In genomic region chr8:60492471-60492870, GRCm38 (mm10) we compare ENCODE assay signal across 19 mouse cellular contexts. TPM values are rescaled to one million over a fixed set of nuclear protein-coding genes. Genes with fewer than 3 reads are reported as not detected.
DNase-seq lines count a peak whose midpoint lies in the region; ATAC-seq and TF ChIP-seq lines count a peak whose summit lies in the region.
"Had no signal": no experiment of that assay in that cellular context is flagged by ENCODE, and none has a peak within 500 bp of the region (broad histone marks: within the 10 kb centered on the region; RNA-seq: fewer than 3 reads in every experiment).

No protein-coding gene starts in this region.

- no peak for TF ChIP-seq CTCF in lung, postnatal 0 days (IDR thresholded peaks at IDR 0.05)

- H3K4me1 ChIP-seq in heart, embryonic 13.5 days = peaks cover 5% of the 10 kb centered on the region
- H3K4me1 ChIP-seq in heart, embryonic 12.5 days (replicated peaks) = 0 out of 2 replicates have a peak, but pooled peaks cover 4% of the 10 kb centered on the region
- no peaks in the 10 kb centered on the region for H3K4me1 ChIP-seq in lung, postnatal 0 days (ENCODE audit: insufficient read depth, low read depth, low read length)
- no peaks in the 10 kb centered on the region for H3K4me1 ChIP-seq in midbrain, embryonic 13.5 days (replicated peaks)
- no peaks in the 10 kb centered on the region for H3K4me1 ChIP-seq in midbrain, embryonic 14.5 days (ENCODE audit: control insufficient read depth, insufficient read depth, low read length)
- H3K4me1 ChIP-seq: hindbrain, embryonic 10.5 days; limb, embryonic 13.5 days had no signal

- TF ChIP-seq EP300 in lung, postnatal 0 days (IDR thresholded peaks at IDR 0.05) = no peak

- H3K27me3 ChIP-seq in heart, embryonic 13.5 days (replicated peaks) = no peaks in the 10 kb centered on the region
- no peaks in the 10 kb centered on the region for H3K27me3 ChIP-seq in heart, embryonic 12.5 days (replicated peaks)
- H3K27me3 ChIP-seq in lung, postnatal 0 days (replicated peaks; ENCODE audit: insufficient read depth, low read length) = no peaks in the 10 kb centered on the region
- H3K27me3 ChIP-seq in midbrain, embryonic 13.5 days = no peaks in the 10 kb centered on the region
- no peaks in the 10 kb centered on the region for H3K27me3 ChIP-seq in midbrain, embryonic 14.5 days (ENCODE audit: control insufficient read depth, insufficient read depth, low read length)
- H3K27me3 ChIP-seq: limb, embryonic 13.5 days had no signal

- no peaks in the 10 kb centered on the region for H3K9me3 ChIP-seq in heart, embryonic 13.5 days
- no peaks in the 10 kb centered on the region for H3K9me3 ChIP-seq in heart, embryonic 12.5 days (replicated peaks)
- no peaks in the 10 kb centered on the region for H3K9me3 ChIP-seq in lung, postnatal 0 days (ENCODE audit: low read length)
- no peaks in the 10 kb centered on the region for H3K9me3 ChIP-seq in midbrain, embryonic 13.5 days
- H3K9me3 ChIP-seq in midbrain, embryonic 14.5 days (ENCODE audit: control insufficient read depth, low read length) = no peaks in the 10 kb centered on the region
- H3K9me3 ChIP-seq: hindbrain, embryonic 10.5 days; limb, embryonic 13.5 days had no signal

- no peak overlapping the region for H3K4me3 ChIP-seq in heart, embryonic 13.5 days
- no peak overlapping the region for H3K4me3 ChIP-seq in heart, embryonic 12.5 days
- no peak overlapping the region for H3K4me3 ChIP-seq in lung, postnatal 0 days (ENCODE audit: low read depth, low read length)
- H3K4me3 ChIP-seq in midbrain, embryonic 13.5 days (replicated peaks) = no peak overlapping the region
- no peak overlapping the region for H3K4me3 ChIP-seq in midbrain, embryonic 14.5 days (replicated peaks; ENCODE audit: low read depth, low read length)
- H3K4me3 ChIP-seq: hindbrain, embryonic 10.5 days; limb, embryonic 13.5 days had no signal

- H3K36me3 ChIP-seq in heart, embryonic 13.5 days = no peaks in the 10 kb centered on the region
- no peaks in the 10 kb centered on the region for H3K36me3 ChIP-seq in heart, embryonic 12.5 days
- H3K36me3 ChIP-seq in lung, postnatal 0 days (ENCODE audit: insufficient read depth, low read length) = no peaks in the 10 kb centered on the region
- no peaks in the 10 kb centered on the region for H3K36me3 ChIP-seq in midbrain, embryonic 13.5 days
- H3K36me3 ChIP-seq in midbrain, embryonic 14.5 days (ENCODE audit: control insufficient read depth, insufficient read depth, low read length) = no peaks in the 10 kb centered on the region
- H3K36me3 ChIP-seq: hindbrain, embryonic 10.5 days; limb, embryonic 13.5 days had no signal

- no peak for ATAC-seq in heart, embryonic 13.5 days (ENCODE audit: extremely low read depth, insufficient number of reproducible peaks, low FRiP score, low TSS enrichment)
- ATAC-seq in heart, embryonic 12.5 days (ENCODE audit: insufficient number of reproducible peaks, low FRiP score) = no peak
- ATAC-seq in lung, postnatal 0 days = peak; percentile 64; the same call in 1 of the 2 replicates
- ATAC-seq in midbrain, embryonic 13.5 days = no peak
- no peak for ATAC-seq in midbrain, embryonic 14.5 days (ENCODE audit: low FRiP score, low TSS enrichment)
- ATAC-seq: CD4-positive, CD25-positive, alpha-beta regulatory T cell, adult 4 months; liver, postnatal 0 days had no signal

- H3K4me2 ChIP-seq in heart, embryonic 13.5 days = no peak overlapping the region
- H3K4me2 ChIP-seq in heart, embryonic 12.5 days = no peak overlapping the region
- H3K4me2 ChIP-seq in lung, postnatal 0 days (replicated peaks; ENCODE audit: low read depth, low read length) = no peak overlapping the region
- no peak overlapping the region for H3K4me2 ChIP-seq in midbrain, embryonic 13.5 days (replicated peaks)
- no peak overlapping the region for H3K4me2 ChIP-seq in midbrain, embryonic 14.5 days (ENCODE audit: low read length)
- H3K4me2 ChIP-seq: limb, embryonic 13.5 days had no signal

- H3K9ac ChIP-seq in heart, embryonic 13.5 days = no peak overlapping the region
- no peak overlapping the region for H3K9ac ChIP-seq in heart, embryonic 12.5 days
- no peak overlapping the region for H3K9ac ChIP-seq in lung, postnatal 0 days (replicated peaks; ENCODE audit: low read depth)
- no peak overlapping the region for H3K9ac ChIP-seq in midbrain, embryonic 13.5 days (replicated peaks)
- no peak overlapping the region for H3K9ac ChIP-seq in midbrain, embryonic 14.5 days (replicated peaks; ENCODE audit: low read length)
- H3K9ac ChIP-seq: limb, embryonic 13.5 days; liver, postnatal 0 days had no signal

- DNase-seq in lung, postnatal 0 days (ENCODE audit: low spot score) = peak; percentile 24
- DNase-seq in lung, postnatal 14 days = no peak
- DNase-seq in kidney, adult 8-10 months = peak; percentile 77 to 89
- DNase-seq in kidney, postnatal 36 days = peak; percentile 76 to 89
- DNase-seq in midbrain, embryonic 14.5 days = no peak
- DNase-seq: cerebellum, adult 11 months; cerebellum, postnatal 36 days; gastrocnemius, postnatal 10 days; liver, postnatal 0 days; thymus, postnatal 14 days had no signal

- WGBS in heart, embryonic 13.5 days = 41% methylated on average over 3 of the region's 3 CpGs
- WGBS in heart, embryonic 12.5 days = 53% methylated on average over 3 of the region's 3 CpGs
- 31% methylated on average over 3 of the region's 3 CpGs for WGBS in lung, postnatal 0 days
- 76% methylated on average over 3 of the region's 3 CpGs for WGBS in midbrain, embryonic 13.5 days
- 84% methylated on average over 3 of the region's 3 CpGs for WGBS in midbrain, embryonic 14.5 days

- H3K27ac ChIP-seq in heart, embryonic 13.5 days (replicated peaks) = peak overlapping the region; percentile 33
- no peak overlapping the region for H3K27ac ChIP-seq in heart, embryonic 12.5 days (ENCODE audit: poor library complexity, severe bottlenecking)
- no peak overlapping the region for H3K27ac ChIP-seq in lung, postnatal 0 days (ENCODE audit: low read length)
- H3K27ac ChIP-seq in midbrain, embryonic 13.5 days = no peak overlapping the region
- H3K27ac ChIP-seq in midbrain, embryonic 14.5 days (replicated peaks; ENCODE audit: low read depth, low read length) = no peak overlapping the region
- H3K27ac ChIP-seq: hindbrain, embryonic 10.5 days; limb, embryonic 13.5 days had no signal

RNA-seq across cellular contexts. Expression of gene Gm10283, which starts 10.5 kb away (rescaled TPM):
- not detected in 2 replicates for polyA plus RNA-seq in heart, embryonic 13.5 days (2015; fragmentation: Nextera tagmentation; extraction: Ambion mirVana)
- polyA plus RNA-seq in heart, embryonic 12.5 days (2016; fragmentation: Nextera tagmentation; extraction: Ambion mirVana) = not detected in 2 replicates
- polyA plus RNA-seq in lung, postnatal 0 days (2015; fragmentation: Nextera tagmentation; extraction: Ambion mirVana) = not detected in 2 replicates
- polyA plus RNA-seq in midbrain, embryonic 13.5 days (2015; fragmentation: Nextera tagmentation; extraction: Ambion mirVana) = not detected in 2 replicates
- polyA plus RNA-seq in midbrain, embryonic 14.5 days (2014; fragmentation: Nextera tagmentation; extraction: Ambion mirVana) = not detected in 2 replicates
- polyA plus RNA-seq: CD4-positive, CD25-positive, alpha-beta regulatory T cell, adult 4 months; embryonic facial prominence, embryonic 11.5 days; hindbrain, embryonic 10.5 days; limb, embryonic 13.5 days; liver, postnatal 0 days; spleen, adult 2 months; stomach, embryonic 16.5 days had no signal

RNA-seq across cellular contexts. Expression of gene Aadat, which starts 13.3 kb away (rescaled TPM):
- 0.24 TPM in 1 of 2 replicates, not detected in the other for polyA plus RNA-seq in heart, embryonic 13.5 days (2015; fragmentation: Nextera tagmentation; extraction: Ambion mirVana)
- polyA plus RNA-seq in heart, embryonic 12.5 days (2016; fragmentation: Nextera tagmentation; extraction: Ambion mirVana) = 0.19 and 0.28 TPM in 2 replicates
- 0.07 TPM in 1 of 2 replicates, not detected in the other for polyA plus RNA-seq in lung, postnatal 0 days (2015; fragmentation: Nextera tagmentation; extraction: Ambion mirVana)
- polyA plus RNA-seq in midbrain, embryonic 13.5 days (2015; fragmentation: Nextera tagmentation; extraction: Ambion mirVana) = 1.4 and 1.6 TPM in 2 replicates
- polyA plus RNA-seq in midbrain, embryonic 14.5 days (2014; fragmentation: Nextera tagmentation; extraction: Ambion mirVana) = 1.6 and 1.8 TPM in 2 replicates
- polyA plus RNA-seq: CD4-positive, CD25-positive, alpha-beta regulatory T cell, adult 4 months had no signal

Comparison
In these comparisons a context has a peak if more than half of its experiments do, and no peak if none do; other contexts are left out.
1. DNase-seq: peak in lung, postnatal 0 days (single experiment), kidney, adult 8-10 months (2 of 2) and kidney, postnatal 36 days (2 of 2); none in lung, postnatal 14 days (single experiment) and midbrain, embryonic 14.5 days (single experiment).